Mouse (Mus musculus): Measurements from ENCODE around the gene Gm9936. TPM values are rescaled to one million over a fixed set of nuclear protein-coding genes. Genes with fewer than 3 reads are reported as not detected.

Gm9936 gene
- not detected in 2 replicates for polyA plus RNA-seq (2015; fragmentation: Nextera tagmentation; extraction: Ambion mirVana)

GRCm38 (mm10) chr5:114858582-114858981 lies at the start of gene Gm9936:
Gene Gm9936 (minus strand): TSS chr5:114858682.

GRCm38 (mm10) chr5:114896688-114897373 lies 38.3 kb upstream of the Gm9936 start, which contains the start of gene Oasl2:
Gene Oasl2 (plus strand): TSS chr5:114896936.

GRCm38 (mm10) chr5:114853364-114853763 lies 5.1 kb downstream of the Gm9936 start, which contains the start of gene 4930519G04Rik:
Gene 4930519G04Rik (plus strand): TSS chr5:114853664.

GRCm38 (mm10) chr5:114822796-114823688 lies 35.4 kb downstream of the Gm9936 start, which contains the start of gene 1500011B03Rik:
Gene 1500011B03Rik (minus strand): TSS chr5:114823468.

Small RNAs within 50 kb of the gene (microRNA-seq; reads per million reads assigned to microRNA genes)
- 2.4 to 6.6 reads per million in 2 experiments for gene Mir6240

Other genes with a start within 250 kb of the Gm9936 start
- gene Trpv4, start 200.3 kb downstream of the Gm9936 start, polyA plus RNA-seq (2015; fragmentation: Nextera tagmentation; extraction: Ambion mirVana), result 0.81 and 1.8 TPM in 2 replicates
- gene Gltp, start 167.7 kb downstream of the Gm9936 start, polyA plus RNA-seq (2015; fragmentation: Nextera tagmentation; extraction: Ambion mirVana), result 27.5 and 61.5 TPM in 2 replicates
- gene Tchp, start 150.9 kb downstream of the Gm9936 start, polyA plus RNA-seq (2015; fragmentation: Nextera tagmentation; extraction: Ambion mirVana), result 4.6 and 5.0 TPM in 2 replicates
- 21.5 and 27.0 TPM in 2 replicates for gene Ankrd13a, start 84.0 kb downstream of the Gm9936 start, polyA plus RNA-seq (2015; fragmentation: Nextera tagmentation; extraction: Ambion mirVana)
- 24.2 and 25.2 TPM in 2 replicates for gene Git2, start 83.2 kb downstream of the Gm9936 start, polyA plus RNA-seq (2015; fragmentation: Nextera tagmentation; extraction: Ambion mirVana)
- 38.9 and 41.6 TPM in 2 replicates for gene 1500011B03Rik, start 35.2 kb downstream of the Gm9936 start, polyA plus RNA-seq (2015; fragmentation: Nextera tagmentation; extraction: Ambion mirVana)
- gene 4930519G04Rik, start 5.0 kb downstream of the Gm9936 start, polyA plus RNA-seq (2015; fragmentation: Nextera tagmentation; extraction: Ambion mirVana), result not detected in 2 replicates
- gene Oasl2, start 38.3 kb upstream of the Gm9936 start, polyA plus RNA-seq (2015; fragmentation: Nextera tagmentation; extraction: Ambion mirVana), result 9.1 and 10.0 TPM in 2 replicates
- 0.73 and 0.91 TPM in 2 replicates for gene Oasl1, start 64.6 kb upstream of the Gm9936 start, polyA plus RNA-seq (2015; fragmentation: Nextera tagmentation; extraction: Ambion mirVana)
- 41.6 and 42.0 TPM in 2 replicates for gene 2210016L21Rik, start 83.5 kb upstream of the Gm9936 start, polyA plus RNA-seq (2015; fragmentation: Nextera tagmentation; extraction: Ambion mirVana)
- gene Hnf1a, start 112.4 kb upstream of the Gm9936 start, polyA plus RNA-seq (2015; fragmentation: Nextera tagmentation; extraction: Ambion mirVana), result 0.06 and 0.11 TPM in 2 replicates
- gene Sppl3, start 152.5 kb upstream of the Gm9936 start, polyA plus RNA-seq (2015; fragmentation: Nextera tagmentation; extraction: Ambion mirVana), result 14.4 and 15.0 TPM in 2 replicates
- gene Gm10401, start 239.6 kb upstream of the Gm9936 start, polyA plus RNA-seq (2015; fragmentation: Nextera tagmentation; extraction: Ambion mirVana), result 16.4 and 20.0 TPM in 2 replicates